Mouse (Mus musculus): ENCODE results near the gene Pnma5.

The Pnma5 gene

DNA sequence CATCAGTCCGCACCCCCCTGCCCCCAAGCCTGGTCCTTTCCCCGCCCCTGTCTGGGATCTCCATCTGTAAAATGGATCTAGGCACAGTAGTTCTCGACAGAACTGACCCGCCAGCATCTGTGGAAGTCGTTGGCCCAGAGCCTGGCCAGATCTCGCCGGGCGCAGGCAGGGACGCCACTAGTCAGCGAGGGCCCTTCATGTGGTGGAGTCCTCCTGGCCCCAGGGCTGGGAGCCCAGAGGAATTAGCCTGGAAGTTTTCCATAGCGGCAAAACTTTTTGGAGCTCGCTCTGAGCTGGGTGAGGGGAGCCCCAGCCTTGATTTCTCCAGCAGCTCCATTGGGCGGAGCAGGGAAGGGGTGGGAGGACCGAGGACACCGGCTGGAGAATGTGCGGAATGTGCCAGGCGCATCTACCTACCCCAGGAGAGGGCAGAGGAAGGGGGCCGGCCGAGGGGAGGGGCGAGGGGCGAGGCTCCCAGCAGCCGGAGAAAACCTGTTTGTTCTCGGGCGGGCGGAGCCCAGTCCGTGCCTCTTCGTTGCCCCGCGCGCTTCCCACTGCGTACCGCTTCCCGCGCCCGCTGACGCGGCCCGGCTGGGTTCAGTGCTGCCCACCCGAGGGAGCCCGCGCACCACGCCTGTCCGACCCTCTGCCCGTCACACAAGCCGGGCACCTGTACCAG lies 49.9 kb downstream of the Pnma5 start, which contains the start of gene Zfp185:
Gene Zfp185 (plus strand): TSS at position 499 of the 679 bp plus-strand sequence.
- no peak for DNase-seq (ENCODE audit: extremely low read depth, low read depth)

DNA sequence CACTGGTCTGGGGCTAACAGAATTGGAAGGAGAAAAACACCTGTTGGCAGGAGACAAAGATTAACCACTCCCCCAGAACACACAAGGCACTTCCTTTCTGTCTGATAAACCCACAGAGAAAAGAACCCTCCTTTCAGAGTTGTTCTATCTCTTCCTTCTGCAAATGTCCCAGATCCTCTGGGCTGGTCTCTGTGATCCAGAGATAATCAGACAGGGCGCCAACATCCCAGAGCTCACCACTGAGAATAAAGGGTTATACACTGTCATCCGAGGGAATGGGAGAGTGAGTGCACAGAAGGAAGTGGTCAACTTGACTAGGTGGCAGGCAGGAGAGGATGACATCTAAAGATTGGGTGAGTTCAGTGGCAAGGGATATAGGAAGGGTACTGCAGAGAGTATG lies 51.3 kb downstream of the Pnma5 start:
- peak; percentile 79 for DNase-seq (ENCODE audit: extremely low read depth, low read depth)
